Mouse (Mus musculus) testis, adult 2 months (tissue): ENCODE measurements at regions not wholly inside any gene's neighbourhood (a gene's known extent, or its start where the extent isn't known, plus 50 kb on each side); places are given as distances from the start of the nearest gene placed in this dataset.
"Not testable (repeated sequence)": the region's sequence is repeated elsewhere in the genome, so short reads cannot be mapped to it uniquely, and the experiment has no call there.

Experiments used
- CTCF ChIP-seq: fragments of 200-500 bp; IDR thresholded peaks from 2 replicates; pipeline ENCODE4 v1.5.1; 2012; ENCODE audit warnings: low read depth, mild to moderate bottlenecking, inconsistent platforms, low read length, moderate library complexity; ENCODE audit not compliant: control insufficient read depth, insufficient read depth, insufficient replicate concordance
- POLR2A ChIP-seq: fragments of 200-500 bp; IDR thresholded peaks from 2 replicates; pipeline ENCODE4 v1.6.1; 2012; ENCODE audit warnings: low read depth, mild to moderate bottlenecking, inconsistent platforms, low read length, moderate library complexity; ENCODE audit not compliant: control insufficient read depth

- TF ChIP-seq POLR2A, CTCF: not testable (repeated sequence)
Measured at GRCm38 (mm10) chr4:45613498-45613897, 81.2 kb upstream of the Shb start.
